Mouse (Mus musculus) 3134 (cell line): ENCODE results near the gene Rnf103.
A peak's percentile ranks its signal among the peaks of the same experiment; 100 is the strongest.
"Not testable (repeated sequence)": the region's sequence is repeated elsewhere in the genome, so short reads cannot be mapped to it uniquely, and the experiment has no call there.

Experiments
- DNase-seq: peaks from one replicate; pipeline ENCODE4 v3.0.0-alpha.2; 2011; ENCODE audit warnings: low spot score; ENCODE audit not compliant: insufficient read length; ENCODE audit errors: extremely low read depth

The Rnf103 gene

DNA sequence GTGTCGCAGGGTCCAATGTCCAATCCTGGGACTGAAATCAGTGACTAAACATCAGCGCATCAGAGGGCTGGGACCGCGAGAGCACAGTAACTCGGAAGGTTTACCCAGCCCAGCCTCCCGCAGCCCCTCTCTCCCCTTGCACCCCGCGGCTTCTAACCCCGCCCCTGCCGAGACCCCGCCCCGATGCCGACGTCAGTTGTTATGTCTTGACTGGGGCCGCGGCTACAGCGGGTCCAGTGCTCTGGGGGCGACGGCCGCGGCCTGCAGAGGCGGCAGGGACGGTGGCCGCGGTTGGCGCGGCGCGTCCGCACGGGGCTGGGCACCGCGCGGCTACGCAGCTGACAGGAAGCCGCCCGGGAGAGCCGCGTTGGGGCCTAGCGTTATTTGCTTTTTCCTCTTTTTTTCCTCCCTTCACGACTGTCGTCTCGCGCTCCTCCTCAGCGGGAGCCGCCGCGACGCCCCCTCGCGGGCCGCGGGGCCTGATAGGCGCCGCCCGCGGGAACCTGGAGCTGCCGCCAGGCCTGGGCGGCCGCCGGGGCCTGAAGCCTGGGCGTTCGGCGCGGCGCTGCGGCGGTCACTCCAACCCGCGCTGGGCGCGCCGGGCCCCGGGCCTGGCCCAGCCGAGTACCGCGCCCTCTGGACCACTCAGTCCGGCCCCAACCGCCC lies at the start of gene Rnf103:
Rnf103 (plus strand) TSS at position 220 of the 666 bp plus-strand sequence.
- DNase-seq, result peak; percentile 93

DNA sequence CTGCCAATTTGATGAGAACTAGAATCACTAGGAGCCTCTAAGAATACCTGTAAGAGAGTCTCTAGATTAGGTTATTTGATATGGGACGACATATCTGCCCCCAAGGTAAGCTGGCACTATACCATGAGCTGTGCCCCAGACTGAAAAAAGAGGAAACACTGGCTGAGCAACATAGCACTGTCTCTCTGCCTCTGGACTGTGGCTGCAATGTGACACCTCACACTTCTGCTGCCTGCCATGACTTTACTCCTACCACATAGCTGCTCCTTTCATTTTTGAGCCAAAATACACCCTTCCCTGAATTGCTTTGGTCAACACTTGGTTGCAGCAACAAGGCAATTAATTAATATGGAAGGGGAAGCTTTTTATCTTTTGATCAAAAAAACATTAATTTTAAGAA lies 48.9 kb upstream of the Rnf103 start:
- DNase-seq, result no peak

DNA sequence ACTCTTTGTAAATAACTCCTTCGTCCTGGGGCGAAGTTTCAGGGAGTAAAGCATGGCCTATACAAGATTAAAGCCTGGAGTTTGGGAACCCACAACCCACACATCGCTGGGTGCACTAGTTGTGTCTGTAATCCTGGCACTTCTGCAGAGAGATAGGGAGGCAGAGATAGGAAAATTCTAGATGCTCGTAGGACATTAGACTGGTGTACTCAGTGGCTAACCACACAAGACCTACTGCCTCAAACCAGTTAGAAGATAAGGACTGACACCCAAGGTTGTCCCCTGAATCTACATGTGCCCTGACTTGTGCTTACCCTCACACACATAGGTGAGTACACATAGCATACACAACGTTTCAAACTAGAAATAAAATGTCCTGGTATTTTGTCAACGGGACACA lies 48.1 kb upstream of the Rnf103 start:
- DNase-seq, result no peak

DNA sequence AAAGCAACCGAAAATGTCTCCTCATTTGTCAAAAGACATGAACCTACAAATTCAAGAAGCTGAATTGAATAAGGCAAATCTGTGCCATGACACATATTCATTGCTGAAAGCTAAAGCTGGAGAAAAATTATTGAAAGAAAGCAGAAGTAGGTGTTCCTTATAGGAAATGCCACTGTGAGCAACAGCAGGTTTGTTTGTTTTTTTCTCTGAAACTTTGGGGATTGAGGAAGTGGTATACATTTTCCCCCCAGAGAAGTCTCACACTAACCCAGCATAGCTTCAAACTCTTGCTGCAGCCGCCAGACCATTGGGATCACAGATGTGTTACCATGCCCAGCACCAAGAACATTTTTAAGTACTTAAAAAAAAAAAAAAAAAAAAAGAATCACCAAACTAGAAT lies 40.9 kb upstream of the Rnf103 start:
- DNase-seq, result no peak

DNA sequence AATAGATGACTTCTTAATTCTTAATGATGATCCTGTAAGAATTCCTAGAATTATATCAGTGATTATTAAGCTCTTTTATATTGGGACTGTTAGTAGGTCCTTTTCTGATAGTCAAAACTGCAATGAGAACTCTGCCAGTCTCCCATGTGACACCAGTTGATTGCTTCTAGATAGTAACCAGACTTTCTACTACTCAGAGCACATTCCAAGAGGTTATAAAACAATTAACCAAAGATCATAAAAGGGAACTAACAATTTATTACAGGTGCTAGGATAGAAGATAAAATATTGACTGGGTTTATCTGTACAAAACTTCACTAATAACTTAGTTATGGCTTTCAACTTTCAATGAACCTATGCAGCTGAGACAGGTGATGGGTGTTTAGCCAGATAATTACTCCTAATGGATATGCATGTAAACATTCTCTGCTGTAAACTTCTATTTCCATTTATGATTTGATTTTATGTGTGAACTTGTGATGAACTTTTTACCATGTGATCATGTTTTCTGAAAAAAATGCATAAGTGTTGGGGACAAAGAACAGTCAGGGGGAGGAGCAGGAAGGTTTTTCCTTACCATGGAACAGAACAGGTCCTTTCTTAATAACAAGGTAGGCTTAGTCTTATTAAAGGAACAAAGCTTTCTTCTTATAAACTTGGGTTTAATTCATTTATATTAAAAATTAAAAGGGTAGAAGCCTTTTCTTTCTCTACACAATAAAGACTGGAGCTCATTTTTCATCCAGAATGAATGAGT lies 39.5 kb upstream of the Rnf103 start:
- not testable (repeated sequence) for DNase-seq

DNA sequence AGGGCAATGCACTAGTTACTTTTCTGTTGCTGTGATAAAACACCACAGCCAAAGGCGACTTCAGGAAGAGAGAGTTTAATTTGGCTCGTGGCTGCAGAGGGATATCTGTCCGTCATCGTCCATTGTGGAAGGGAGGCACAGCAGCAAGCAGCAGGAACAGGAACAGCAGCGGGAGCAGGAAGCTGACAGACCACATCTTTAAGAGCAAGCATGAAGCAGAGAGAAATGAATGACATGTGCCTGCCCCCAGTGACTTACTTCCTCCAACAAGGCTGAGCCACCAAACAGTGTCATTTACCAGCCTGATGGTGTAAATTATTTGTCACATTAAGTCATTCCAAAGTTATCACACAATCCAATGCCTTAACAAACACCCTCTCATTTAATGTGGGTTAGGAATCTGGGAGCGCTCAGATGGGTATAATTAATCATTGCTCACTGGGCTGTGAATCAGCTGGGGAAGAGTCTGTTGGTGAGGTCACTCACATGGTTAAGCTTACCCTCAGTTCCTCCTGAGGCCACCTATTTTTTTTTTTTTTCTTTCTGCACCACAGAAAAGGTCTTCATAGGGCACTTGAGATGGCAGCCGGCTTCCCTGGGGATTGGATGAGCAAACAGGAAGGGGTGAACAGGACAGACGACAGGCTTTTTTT lies 35.6 kb upstream of the Rnf103 start:
- DNase-seq, result peak; percentile 11

DNA sequence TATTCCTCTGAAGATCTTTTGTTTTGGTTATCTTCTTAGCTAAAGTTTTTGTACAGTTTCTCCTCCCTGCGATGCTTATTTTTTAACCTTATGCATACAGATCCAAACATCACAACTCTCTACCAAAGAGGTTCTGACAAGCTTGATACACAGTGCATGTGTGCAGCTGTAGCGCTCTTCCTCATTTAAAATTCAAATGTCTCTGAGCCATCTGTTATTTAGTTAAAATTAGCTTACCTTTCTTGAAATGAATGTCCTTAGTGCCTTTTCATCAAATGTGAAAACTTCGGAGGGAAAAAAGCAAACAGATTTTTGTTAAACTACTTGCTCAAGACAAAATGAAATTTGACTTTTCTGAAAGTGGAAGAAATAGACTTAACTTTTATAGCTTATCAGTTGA lies 28.5 kb upstream of the Rnf103 start:
- DNase-seq, result no peak

DNA sequence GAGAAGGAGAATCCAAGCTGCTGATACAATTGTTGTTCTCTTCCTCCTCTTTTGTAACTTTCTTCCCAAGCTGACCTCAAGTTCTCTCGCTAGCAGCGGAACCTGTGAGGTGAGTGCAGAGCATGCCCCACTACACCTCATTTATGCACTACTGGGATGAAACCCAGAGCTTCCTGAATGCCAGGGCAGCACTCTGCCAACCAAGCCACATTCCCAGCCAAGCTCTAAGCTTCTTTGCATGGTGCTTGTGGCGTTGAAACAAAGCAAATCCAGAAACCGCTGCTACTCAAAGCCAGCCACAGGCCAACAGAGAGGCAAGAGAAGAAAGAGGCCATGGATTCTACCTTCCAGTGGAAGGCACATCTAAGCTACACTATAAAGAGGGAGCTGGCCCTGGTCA lies 25.9 kb upstream of the Rnf103 start:
- DNase-seq, result no peak

DNA sequence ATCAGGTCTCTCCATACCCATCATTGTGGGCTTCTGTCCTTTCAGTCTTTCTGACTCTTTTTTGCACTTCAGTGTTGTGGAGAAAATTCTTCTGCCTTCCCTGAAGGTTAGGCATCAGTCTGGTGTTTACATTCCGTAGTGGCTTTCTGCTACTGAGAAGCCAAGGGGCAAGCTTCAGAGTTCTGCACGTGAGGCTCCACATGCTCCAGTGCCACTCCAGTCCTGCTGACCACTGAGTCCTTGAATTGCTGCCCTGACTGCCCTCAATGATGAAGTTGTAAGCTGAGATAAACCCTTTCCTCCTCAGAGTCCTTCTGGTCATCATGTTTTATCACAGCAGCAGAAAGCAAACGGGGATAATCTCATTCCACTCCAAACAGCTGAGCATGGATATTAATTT lies 24.4 kb upstream of the Rnf103 start:
- no peak for DNase-seq

DNA sequence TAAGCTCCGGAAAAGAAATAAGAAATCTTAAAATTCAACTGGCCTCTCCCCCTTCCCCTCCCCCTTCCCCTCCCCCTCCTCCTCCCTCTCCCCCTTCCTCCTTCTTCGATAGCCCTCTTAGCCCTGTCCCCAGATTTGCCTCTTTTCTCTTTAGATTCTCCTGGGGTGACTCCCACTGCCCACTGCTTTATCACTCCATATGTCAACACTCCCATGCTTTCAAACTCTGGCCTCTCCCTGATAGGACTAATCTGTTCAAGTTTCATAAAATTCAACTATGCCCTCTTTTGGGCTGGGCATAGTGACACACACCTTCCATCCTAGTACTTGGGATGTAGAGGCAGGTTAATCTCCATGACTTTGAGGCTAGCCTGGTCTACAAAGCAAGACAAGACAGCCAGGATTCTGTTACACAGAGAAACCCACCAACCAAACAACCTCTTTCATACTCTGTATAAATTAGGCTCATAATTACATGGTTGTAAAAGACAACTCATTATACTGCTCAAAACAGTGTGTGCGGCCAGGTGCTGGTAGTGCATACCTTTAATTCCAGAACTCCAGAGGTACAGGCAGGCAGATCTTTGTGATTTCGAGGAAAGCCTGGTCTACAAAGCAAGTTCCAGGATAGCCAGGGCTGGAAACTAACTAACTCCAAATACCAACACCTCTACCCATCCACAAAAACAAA lies 21.7 kb upstream of the Rnf103 start:
- no peak for DNase-seq

DNA sequence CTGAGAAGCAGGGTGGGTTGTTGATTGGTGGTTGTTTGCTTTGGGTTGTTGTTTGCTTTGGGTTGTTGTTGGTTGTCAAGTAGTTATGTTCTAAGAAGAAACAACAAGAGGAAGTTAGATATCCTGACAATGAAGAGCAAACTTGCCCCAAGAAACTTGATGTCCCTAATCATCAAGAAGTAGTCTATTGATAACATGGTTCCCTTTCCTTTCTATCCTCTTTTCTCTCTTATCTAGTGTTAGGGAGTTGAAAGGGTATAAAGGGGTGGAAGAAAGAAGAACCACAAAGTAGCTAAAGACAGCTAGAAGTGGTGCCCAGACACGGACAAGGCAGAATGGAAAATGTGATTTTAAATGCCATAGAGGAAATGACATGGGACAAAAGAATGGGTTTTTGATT lies 20.9 kb upstream of the Rnf103 start:
- no peak for DNase-seq

DNA sequence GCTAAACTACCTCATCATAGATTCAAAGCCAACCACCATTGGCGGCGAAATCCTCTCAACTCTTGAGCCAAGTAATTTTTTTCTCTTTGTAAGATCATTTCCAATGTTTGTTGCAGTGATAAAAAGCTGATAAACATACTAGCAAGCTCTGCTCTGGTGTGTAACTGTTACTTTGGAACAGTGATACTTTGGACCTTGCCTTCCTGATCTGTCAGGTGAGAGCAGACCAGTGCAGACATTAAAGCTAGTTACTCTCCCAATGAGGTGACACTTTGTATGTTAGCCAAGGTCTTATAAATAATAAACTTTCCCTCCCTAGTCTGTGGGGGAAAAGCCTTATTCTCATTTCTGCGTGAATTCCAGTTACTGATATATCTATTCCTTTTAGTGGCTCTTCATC lies 18.1 kb upstream of the Rnf103 start:
- DNase-seq, result no peak

DNA sequence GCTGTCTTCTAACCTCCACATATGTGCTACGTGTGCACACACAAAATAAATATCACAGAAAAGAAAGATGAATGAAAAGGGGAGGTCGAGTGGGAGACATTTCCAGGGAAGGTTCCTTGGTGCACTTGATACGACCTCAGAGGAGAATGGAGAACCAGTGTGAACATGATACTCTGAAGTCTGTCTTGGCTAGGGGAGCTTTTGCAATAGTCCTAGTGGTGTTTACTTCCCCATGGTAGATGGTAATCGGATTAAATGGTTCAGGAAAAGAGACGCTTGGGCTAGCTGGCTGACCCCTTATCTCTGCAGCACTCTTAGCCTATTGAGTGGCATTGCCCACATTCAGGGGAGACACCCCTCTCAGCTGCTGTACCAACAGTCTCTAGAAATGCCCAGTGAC lies 16.9 kb upstream of the Rnf103 start:
- DNase-seq, result no peak

DNA sequence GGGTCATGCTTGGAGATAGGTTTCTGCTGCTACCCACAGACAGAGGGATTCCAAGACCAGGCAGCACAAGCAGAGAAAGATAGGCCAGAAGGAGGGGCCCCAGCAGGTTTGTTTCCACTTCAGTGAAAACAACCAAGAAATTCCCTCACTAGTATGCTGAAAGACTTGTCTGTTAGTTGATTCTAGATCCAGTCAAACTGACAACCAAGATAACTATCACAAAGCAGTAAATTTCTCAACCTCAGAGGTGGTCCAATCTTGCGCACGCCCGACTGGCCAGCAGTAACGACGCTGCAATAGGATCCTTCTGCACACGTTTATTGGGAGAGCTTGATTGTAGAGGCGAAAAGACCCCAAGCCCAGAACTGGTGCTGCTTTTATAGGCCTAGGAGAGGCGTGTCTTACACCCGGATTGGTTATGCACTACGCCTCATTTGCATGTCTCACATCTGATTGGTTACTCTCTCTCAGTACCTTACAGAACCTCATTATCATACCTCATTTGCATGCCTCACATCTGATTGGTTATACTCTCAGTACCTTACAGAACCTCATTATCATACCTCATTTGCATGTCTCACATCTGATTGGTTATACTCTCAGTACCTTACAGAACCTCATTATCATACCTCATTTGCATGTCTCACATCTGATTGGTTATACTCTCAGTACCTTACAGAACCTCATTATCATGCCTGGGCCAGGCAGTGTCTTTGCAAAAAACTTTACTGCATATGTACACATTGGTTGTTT lies 14.7 kb upstream of the Rnf103 start:
- DNase-seq, result not testable (repeated sequence)

DNA sequence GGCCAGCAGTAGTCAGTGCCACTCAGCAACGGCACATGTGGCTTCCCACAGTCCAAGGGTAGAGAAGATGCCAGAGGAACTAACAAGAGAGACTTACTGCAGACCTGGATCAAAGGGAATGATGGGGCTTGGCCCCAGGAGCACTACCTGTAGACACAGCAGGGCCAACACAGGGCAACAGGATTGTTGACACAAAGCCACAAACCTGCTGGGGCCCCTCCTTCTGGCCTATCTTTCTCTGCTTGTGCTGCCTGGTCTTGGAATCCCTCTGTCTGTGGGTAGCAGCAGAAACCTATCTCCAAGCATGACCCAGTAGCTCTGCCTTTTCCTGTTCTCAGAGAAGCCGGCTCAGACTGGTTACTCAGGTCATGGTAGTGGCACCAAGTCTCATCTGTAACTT lies 14.1 kb upstream of the Rnf103 start:
- DNase-seq, result not testable (repeated sequence)

DNA sequence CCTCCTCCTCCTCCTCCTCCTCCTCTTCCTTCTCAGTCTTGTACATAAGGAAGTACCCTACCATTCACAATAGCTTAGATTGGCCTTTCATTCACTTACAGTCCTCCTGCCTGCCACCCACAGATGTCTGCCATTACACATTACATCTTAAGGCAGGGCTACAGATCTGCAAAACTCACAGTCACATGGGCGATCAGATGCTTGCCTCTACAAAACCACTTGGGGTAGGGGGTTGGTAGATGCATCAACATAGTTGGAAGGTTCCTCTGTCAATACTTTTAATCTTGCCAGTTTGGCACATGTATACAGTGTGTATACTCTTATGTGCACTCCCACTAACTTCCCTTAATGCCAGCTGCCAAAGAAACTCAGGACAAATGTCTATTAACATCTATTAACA lies 13.6 kb upstream of the Rnf103 start:
- no peak for DNase-seq

DNA sequence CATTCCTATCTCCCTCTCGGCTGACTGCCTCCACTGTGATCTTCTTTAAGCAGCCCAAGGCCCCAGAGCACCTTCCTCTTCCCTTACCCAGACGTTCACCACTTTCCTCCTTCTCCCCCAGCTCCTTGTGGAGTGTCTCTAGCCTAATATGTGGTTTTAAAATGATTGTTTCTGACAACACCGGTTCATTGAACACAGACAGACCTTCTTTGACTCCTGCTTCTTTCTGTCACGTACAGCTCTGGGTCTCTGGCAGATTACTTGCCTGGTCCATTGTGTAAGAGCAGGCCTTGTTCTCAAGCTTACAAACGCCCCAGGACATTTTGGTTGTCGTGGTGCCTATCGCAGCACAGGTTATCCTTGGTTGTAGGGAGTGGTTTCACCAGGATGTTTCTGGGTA lies 12.6 kb upstream of the Rnf103 start:
- no peak for DNase-seq

DNA sequence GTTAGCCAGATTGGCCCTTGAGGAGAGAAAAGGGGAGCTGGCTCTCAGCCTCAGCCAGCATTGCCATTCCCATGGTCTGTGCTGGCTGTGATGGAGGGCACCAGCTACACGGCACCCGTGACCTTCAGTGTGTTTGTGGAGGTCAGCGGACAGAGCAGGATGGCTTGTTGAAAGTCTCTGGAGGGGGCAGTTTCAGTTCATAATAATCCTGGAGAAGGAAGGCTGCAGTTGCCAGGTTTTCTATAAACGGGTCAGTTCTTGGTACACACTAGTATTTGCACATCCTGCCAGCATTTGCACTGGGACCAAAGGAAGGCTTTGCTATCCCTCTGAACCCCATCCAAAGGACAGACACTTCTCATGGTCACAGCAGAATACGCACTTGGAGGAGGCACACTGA lies 8.4 kb upstream of the Rnf103 start:
- no peak for DNase-seq

DNA sequence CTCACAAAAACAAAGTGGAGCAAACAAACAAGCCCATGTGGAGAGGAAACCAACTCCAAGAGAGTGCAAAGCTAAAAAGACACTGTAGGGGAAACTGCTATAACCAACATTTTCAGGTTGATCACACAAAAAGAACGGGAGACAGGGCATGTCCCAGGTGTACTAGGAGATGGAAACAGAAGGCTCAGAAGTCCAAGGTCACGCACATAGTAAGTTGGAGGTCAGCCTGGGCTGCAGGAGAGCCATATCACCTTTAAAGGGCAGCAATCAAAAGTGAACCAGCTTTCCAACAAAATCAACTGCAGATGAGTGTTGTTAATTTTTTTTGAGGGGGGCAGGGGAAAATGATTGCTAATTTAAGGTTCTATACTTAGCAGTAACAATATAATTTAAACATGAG lies 7.5 kb upstream of the Rnf103 start:
- DNase-seq, result no peak

DNA sequence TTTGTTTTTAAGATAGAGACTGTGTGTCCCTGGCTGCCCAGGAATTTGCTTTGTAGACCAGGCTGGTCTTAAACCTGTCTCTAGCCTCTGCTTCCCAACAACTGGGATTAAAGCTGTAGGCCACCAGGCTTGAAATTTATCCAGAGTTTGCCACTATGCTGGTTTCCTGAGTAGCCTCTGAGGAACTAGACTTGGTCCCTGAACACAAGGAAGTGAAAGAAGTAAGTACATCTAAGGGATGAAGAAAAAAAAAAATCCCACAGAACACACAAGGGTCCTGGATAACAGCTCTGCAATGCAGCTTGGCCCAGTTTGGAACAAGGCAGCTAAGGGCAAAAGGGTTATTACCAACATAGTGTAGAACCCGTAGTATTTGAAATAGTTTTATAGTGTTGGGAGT lies 6.8 kb upstream of the Rnf103 start:
- no peak for DNase-seq

DNA sequence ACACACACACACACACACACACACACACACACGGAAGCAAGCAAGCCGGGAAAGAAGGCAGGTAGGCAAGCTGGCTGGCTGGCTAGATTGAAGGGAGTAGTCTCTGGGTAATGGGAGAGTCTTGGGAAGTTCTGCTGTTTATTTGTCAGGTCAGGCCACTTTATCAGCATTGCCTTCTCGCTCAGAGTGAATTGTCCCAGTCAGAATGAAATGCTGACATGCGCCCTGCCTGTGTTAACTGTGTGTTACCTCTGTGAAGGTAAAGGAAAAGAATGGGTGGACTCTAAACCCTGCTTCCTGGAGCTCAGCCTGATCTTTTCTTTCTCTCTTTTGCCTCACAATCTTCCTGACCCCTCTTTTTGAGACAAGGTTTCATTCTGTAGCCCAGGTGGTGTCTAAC lies 5.7 kb upstream of the Rnf103 start:
- no peak for DNase-seq
